Mouse (Mus musculus) activated CD4-positive, CD25-positive, alpha-beta regulatory T cell, adult 4 months (primary cell): ENCODE data around the gene Rag1. TPM values are rescaled to one million over a fixed set of nuclear protein-coding genes. Genes with fewer than 3 reads are reported as not detected.

Source experiments
- ATAC-seq: one replicate; pipeline ENCODE4 v1.8.0; 2017
- polyA plus RNA-seq, 2 experiments: library from polyadenylated mRNA; unstranded; fragments of 100-300 nt; shearing (Covaris generic); gene quantifications; one replicate each; pipeline ENCODE4 v1.2.1; 2017

Gene Rag1
- polyA plus RNA-seq, 2 experiments from 2014 or later = not detected

GRCm38 (mm10) chr2:101638979-101639839, 10.1 kb downstream of the Rag1 start:
- no peak for ATAC-seq

GRCm38 (mm10) chr2:101628297-101629236, 20.7 kb downstream of the Rag1 start:
- ATAC-seq = peak; percentile 91

DNA sequence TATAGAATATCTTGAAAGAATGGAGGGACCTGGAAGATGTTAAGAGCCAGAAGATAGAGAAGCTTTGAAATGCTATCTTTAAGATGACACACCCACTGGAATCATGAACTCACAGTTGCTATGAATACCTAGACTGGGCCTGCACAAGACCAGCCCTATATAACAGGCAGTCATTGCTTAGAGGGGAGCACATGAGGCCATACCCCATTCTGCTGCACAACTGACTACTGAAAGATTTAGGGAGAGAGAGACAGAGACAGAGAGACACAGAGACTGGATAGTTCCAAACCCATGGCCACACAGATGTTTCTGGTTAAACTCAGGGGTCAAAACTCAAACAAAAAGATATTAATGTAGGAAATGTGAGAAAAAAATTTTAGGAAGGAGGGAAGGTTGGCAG, 22.1 kb downstream of the Rag1 start:
- no peak for ATAC-seq

DNA sequence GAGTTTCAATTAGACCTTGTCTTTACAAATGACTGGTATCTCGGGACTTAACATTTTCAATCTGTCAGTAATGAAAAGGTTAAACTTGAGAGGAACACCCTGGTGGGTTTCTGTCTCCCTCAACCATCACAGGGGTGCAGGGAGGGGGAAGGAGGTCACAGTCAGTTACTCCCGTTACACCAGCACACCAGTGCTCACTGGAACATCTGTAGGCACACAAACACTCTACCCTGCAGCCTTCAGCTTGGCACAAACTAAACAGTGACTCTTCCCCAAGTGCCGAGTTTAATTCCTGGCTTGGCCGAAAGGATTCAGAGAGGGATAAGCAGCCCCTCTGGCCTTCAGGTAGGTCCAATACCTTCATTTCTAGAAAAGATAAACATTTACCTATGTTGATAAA, 24.8 kb downstream of the Rag1 start, which contains the start of gene Rag2:
Gene Rag2, plus strand, starts transcription at position 193 of the 400 bp plus-strand sequence.
- ATAC-seq = no peak

DNA sequence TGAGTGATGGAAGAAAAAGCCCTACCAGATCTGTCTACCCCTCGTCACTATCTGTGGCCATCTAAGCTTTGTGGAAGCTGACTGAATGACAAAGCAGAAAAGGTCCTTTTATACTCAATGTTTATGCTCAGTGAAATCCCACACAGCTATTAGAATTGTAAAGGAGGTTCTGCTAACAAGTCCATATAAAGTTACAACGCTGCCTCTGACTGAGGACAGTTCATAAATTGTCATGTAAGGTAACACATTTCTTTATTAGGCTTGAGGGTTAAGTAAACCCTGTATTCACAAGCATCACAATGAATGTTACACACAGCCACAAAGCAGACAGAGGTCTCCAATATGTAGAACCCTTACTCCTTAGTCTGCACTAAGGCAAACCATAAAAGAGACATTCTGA, 25.3 kb downstream of the Rag1 start:
- ATAC-seq = no peak

GRCm38 (mm10) chr2:101623042-101623441, 26.3 kb downstream of the Rag1 start:
- ATAC-seq = no peak

GRCm38 (mm10) chr2:101621611-101622010, 27.7 kb downstream of the Rag1 start:
- no peak for ATAC-seq

DNA sequence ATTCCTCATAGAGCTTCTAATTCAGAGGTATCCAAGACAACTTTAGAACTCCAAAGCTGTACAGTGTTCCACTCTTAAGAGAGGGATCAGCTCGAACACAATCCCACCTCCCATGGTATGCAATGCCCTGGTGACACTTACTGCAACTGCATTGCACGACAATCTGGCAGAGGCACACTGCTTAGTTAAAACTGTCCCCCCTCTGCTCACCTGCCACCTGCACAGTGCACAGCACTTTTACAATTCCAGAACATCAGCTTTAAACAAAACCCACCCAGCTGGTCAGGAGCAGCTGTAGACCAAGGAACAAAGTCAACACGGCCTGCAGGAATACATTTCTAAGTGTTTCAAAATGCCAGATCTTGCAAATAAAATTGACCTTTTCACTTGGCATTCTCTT, 28.4 kb downstream of the Rag1 start:
- no peak for ATAC-seq

DNA sequence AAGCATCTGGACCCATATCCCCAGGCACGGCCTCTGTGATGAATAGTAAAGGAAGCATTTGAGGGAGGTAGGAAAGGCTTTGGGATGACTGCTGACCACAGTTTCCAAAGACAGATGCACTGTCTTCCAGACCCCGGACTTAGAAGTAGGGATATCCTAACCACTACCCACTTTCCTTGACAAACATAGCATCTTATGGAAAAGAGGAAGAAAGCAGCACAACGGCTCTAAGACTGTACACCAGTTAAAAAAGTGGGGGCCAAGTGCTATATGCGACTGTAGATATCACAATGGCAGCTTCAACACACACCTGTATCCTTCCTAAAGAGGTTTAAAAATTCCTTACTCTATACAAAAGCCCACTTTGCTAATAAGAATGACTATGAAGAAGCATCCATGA, 30.9 kb downstream of the Rag1 start:
- no peak for ATAC-seq

GRCm38 (mm10) chr2:101615464-101616305, 33.6 kb downstream of the Rag1 start:
- ATAC-seq = peak; percentile 85

DNA sequence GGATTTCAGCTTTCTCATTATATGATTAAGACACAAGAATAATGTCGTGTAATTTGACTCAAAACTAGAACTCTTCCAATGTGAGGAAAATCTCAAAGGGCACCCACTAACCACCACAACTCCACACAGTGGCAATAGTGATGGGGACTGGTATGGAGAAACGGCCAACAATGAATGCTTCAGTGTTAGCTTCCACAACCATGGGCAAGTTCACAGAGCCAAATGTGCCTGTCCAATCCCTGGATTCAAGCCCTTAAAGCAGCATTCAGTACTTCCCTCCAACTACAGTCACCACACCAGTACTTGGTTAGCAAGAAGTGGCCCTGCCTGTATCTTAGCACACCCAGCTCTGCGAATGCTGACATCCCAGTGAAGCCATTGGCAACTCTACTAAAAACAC, 38.4 kb downstream of the Rag1 start:
- no peak for ATAC-seq

DNA sequence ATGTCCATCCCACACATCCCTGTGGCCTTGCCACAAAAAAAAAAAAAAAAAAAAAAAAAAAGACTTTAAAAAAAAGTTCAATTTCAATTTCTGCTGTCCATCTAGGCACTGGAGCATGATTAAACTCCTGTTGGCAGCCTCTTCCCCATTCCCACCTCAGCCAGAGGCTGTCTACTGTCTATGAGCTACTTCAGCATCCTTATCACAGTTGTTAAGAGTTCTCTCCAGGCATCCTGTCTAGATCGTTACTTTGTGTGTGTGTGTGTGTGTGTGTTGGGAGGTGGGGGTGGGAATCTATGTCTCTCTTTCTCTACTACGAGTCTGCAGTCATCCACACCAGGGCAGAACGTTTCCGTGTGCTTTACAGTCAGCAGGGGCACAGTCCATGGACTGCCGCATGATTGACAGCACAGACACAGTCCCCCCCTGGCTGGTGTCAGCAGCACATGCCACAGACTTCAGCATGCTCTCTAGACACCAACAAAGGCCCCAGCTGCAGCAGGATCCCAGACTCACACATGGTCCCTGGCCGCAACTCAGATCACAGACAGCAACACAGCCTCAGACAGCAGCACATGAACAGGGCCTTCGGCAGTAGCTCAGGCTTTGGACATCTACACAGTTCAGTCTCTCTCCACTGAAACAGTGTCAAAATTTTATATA, 40.9 kb downstream of the Rag1 start:
- ATAC-seq = no peak

GRCm38 (mm10) chr2:101603099-101603498, 46.2 kb downstream of the Rag1 start:
- no peak for ATAC-seq

- no peak for ATAC-seq
Measured at GRCm38 (mm10) chr2:101600703-101601102, 48.6 kb downstream of the Rag1 start.

DNA sequence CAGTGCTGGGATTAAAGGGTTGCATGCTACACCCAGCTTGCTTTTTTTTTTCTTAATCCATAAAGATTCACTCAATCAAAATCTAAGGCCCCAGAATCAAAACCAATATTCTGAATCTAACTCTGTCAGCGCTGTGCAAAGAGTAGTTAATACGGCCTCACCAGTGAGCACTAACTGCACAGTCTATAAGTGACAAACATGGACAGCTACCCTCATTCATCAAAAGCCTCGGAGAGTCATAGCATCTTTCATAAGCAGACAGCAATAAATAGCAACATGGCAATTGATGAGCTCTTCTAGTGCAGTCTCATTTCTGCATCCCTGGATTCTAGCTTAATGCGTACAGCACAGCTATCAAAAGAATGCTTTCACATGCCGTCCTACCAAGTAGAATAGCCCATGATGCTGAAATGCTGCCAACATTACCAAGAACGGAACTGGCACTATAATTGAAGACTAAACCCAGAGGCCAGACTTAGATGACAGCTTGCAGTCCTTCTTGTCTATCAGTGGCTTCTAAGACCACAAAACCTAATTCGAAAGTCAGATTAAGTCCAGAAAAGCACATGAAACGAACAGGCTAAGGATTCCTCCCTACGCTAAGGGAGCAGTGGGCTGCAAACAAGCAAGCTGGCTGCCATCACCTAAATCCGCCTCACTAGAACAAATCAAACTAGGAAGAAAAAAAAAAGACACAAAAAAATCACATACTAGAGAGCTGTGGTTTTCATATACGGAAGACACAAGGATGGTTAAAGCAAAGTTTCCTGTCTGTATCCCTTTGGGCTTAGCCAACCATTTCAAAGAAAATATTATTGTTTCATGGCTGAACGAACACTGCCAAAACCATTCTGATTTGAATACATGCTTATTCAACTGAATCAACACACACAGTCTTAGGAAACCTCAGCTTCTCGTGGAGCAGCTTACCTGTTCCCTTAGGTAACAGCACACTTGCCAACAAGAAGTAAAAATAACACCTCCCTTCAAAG, 50.8 kb downstream of the Rag1 start:
- ATAC-seq = no peak

- ATAC-seq = peak; percentile 40
Measured at GRCm38 (mm10) chr2:101597186-101597585, 52.1 kb downstream of the Rag1 start.

DNA sequence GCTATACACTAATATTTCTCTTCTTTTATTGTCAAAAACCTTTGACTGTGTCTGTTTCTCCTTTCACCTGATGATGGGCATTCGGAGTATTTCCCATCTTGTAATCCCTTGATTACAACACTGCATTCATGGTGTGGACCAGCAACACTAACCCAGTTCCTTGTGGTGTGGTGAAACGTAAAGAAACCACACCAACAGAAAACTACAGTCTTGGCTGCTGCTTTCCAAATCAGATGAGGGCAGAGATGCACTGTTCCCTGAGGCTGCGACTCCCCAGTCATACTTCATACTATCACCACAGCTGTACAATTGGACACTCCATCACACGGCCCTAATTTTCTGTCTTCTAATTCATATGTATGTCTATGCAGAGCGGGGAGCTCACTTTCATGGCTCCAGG, 54.6 kb downstream of the Rag1 start:
- ATAC-seq = no peak

- no peak for ATAC-seq
Measured at GRCm38 (mm10) chr2:101592886-101593285, 56.4 kb downstream of the Rag1 start.

- ATAC-seq = no peak
Measured at GRCm38 (mm10) chr2:101592023-101592841, 57.1 kb downstream of the Rag1 start.

DNA sequence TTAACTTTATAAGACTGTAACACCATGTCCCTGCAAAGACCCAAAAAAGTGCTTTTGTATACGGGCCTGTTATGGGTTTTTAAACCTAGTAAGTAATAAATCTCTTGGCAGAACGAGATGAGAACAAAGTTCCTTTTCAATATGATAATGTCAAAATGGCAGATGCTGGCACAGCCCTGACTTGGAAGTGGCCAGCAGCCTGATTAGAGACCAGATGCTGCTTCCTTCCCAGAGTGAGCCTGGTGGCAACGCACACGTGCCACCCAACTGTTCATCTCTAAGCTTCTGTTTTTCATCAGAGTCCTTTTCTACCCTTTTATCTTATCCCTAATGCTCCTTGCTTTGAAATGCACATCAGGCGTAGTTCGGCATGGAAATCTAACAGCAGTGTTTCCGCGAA, 57.9 kb downstream of the Rag1 start:
- no peak for ATAC-seq
